Mouse (Mus musculus) hindbrain, embryonic 15.5 days (tissue): ENCODE measurements around the gene Gm17571. TPM values are rescaled to one million over a fixed set of nuclear protein-coding genes. Genes with fewer than 3 reads are reported as not detected.
A peak's percentile ranks its signal among the peaks of the same experiment; 100 is the strongest.

Experiments used
- ATAC-seq: fragments of 200-750 bp; cut with Nextera tagmentation; 2 replicates; pipeline ENCODE4 v1.8.0; 2017; ENCODE audit warnings: low read depth, moderate number of reproducible peaks, moderate TSS enrichment; ENCODE audit not compliant: low FRiP score
- H3K27ac ChIP-seq: fragments of 300-500 bp; sonication (generic); replicated peaks from 2 replicates; pipeline ENCODE4 v1.5.1; 2015; ENCODE audit warnings: mild to moderate bottlenecking, inconsistent platforms
- H3K27me3 ChIP-seq: fragments of 300-500 bp; sonication (generic); 2 replicates; pipeline ENCODE4 v1.6.1; 2015; ENCODE audit warnings: control low read depth, inconsistent platforms
- H3K36me3 ChIP-seq: fragments of 300-500 bp; sonication (generic); 2 replicates; pipeline ENCODE4 v1.6.1; 2015; ENCODE audit warnings: control low read depth, inconsistent platforms
- H3K4me1 ChIP-seq: fragments of 300-500 bp; sonication (generic); replicated peaks from 2 replicates; pipeline ENCODE4 v1.6.1; 2015; ENCODE audit warnings: control low read depth, inconsistent platforms
- H3K4me2 ChIP-seq: fragments of 300-500 bp; sonication (generic); 2 replicates; pipeline ENCODE4 v1.6.1; 2015; ENCODE audit warnings: moderate library complexity, mild to moderate bottlenecking, inconsistent platforms
- H3K4me3 ChIP-seq: fragments of 300-500 bp; sonication (generic); 2 replicates; pipeline ENCODE4 v1.5.1; 2015; ENCODE audit warnings: mild to moderate bottlenecking, inconsistent platforms
- H3K9ac ChIP-seq: fragments of 300-500 bp; sonication (generic); 2 replicates; pipeline ENCODE4 v1.6.1; 2015; ENCODE audit warnings: inconsistent platforms
- H3K9me3 ChIP-seq: fragments of 300-500 bp; sonication (generic); 2 replicates; pipeline ENCODE4 v1.6.1; 2016; ENCODE audit warnings: control low read depth, inconsistent platforms
- WGBS: fragments of 180-500 bp; shearing (Covaris S2); methylation state at CpG from one replicate; pipeline ENCODE4 v1.1.7; 2015; 5-methylcytosine and 5-hydroxymethylcytosine counted together
- polyA plus RNA-seq: library from polyadenylated mRNA; unstranded; fragments of >200 nt; fragmentation: Nextera tagmentation; extraction: Ambion mirVana; gene quantifications from 2 replicates; pipeline ENCODE4 v1.2.1, GENCODE M21; 2015

Gene Gm17571
- polyA plus RNA-seq, 1 experiment from 2014 or later = not detected

- 55% methylated on average over 7 of the region's 7 CpGs for whole genome bisulfite sequencing
- 0 out of 2 replicates have a peak overlapping the region, but pooled peaks have one; percentile 19 for H3K27ac ChIP-seq
- no peak overlapping the region for H3K4me3 ChIP-seq
- 0 out of 2 replicates have a peak, but pooled peaks cover 3% of the 10 kb centered on the region for H3K4me1 ChIP-seq
- H3K4me2 ChIP-seq = no peak overlapping the region
- H3K27me3 ChIP-seq = no peaks in the 10 kb centered on the region
- no peak overlapping the region for H3K9ac ChIP-seq
- H3K36me3 ChIP-seq = no peaks in the 10 kb centered on the region
- ATAC-seq = no peak
- no peaks in the 10 kb centered on the region for H3K9me3 ChIP-seq
Observed at GRCm38 (mm10) chr9:13470013-13470412, 23.5 kb upstream of the Gm17571 start.

GRCm38 (mm10) chr9:13468778-13469177 is 22.2 kb upstream of the Gm17571 start:
- H3K27ac ChIP-seq = no peak overlapping the region

GRCm38 (mm10) chr9:13467745-13468144 is 21.2 kb upstream of the Gm17571 start:
- Histone ChIP-seq H3K4me1 (0 out of 2 replicates have a peak, but pooled peaks cover 3% of the 10 kb centered on the region), H3K36me3 (no peaks in the 10 kb centered on the region), H3K4me2 (no peak overlapping the region), H3K27ac (no peak overlapping the region), H3K9me3 (no peaks in the 10 kb centered on the region), H3K9ac (no peak overlapping the region), H3K27me3 (no peaks in the 10 kb centered on the region), H3K4me3 (no peak overlapping the region)
- 72% methylated on average over 7 of the region's 7 CpGs for WGBS
- no peak for ATAC-seq

More at GRCm38 (mm10) chr9:13468778-13469177, 22.2 kb upstream of the Gm17571 start:
- no peaks in the 10 kb centered on the region for H3K27me3 ChIP-seq
- no peaks in the 10 kb centered on the region for H3K36me3 ChIP-seq
- no peak overlapping the region for H3K4me3 ChIP-seq
- 79% methylated on average over 6 of the region's 6 CpGs for WGBS
- H3K9ac ChIP-seq = no peak overlapping the region
- 0 out of 2 replicates have a peak, but pooled peaks cover 3% of the 10 kb centered on the region for H3K4me1 ChIP-seq
- no peak for ATAC-seq
- no peaks in the 10 kb centered on the region for H3K9me3 ChIP-seq
- H3K4me2 ChIP-seq = no peak overlapping the region

- no peak for ATAC-seq
- H3K9ac ChIP-seq = no peak overlapping the region
- WGBS = 85% methylated on average over 10 of the region's 10 CpGs
- no peak overlapping the region for H3K4me2 ChIP-seq
- no peak overlapping the region for H3K27ac ChIP-seq
- H3K4me3 ChIP-seq = no peak overlapping the region
- no peaks in the 10 kb centered on the region for H3K27me3 ChIP-seq
- H3K4me1 ChIP-seq = 0 out of 2 replicates have a peak, but pooled peaks cover 3% of the 10 kb centered on the region
- H3K9me3 ChIP-seq = no peaks in the 10 kb centered on the region
- H3K36me3 ChIP-seq = no peaks in the 10 kb centered on the region
Observed at GRCm38 (mm10) chr9:13466816-13467215, 20.3 kb upstream of the Gm17571 start.

GRCm38 (mm10) chr9:13466351-13466750 is 19.8 kb upstream of the Gm17571 start:
- H3K27me3 ChIP-seq = no peaks in the 10 kb centered on the region
- 88% methylated on average over 4 of the region's 4 CpGs for WGBS
- no peak overlapping the region for H3K27ac ChIP-seq
- no peak overlapping the region for H3K4me3 ChIP-seq
- H3K9me3 ChIP-seq = no peaks in the 10 kb centered on the region
- no peak overlapping the region for H3K4me2 ChIP-seq
- ATAC-seq = no peak
- 0 out of 2 replicates have a peak, but pooled peaks cover 3% of the 10 kb centered on the region for H3K4me1 ChIP-seq
- H3K36me3 ChIP-seq = no peaks in the 10 kb centered on the region
- H3K9ac ChIP-seq = no peak overlapping the region

- H3K9ac ChIP-seq = no peak overlapping the region
- H3K4me1 ChIP-seq = 0 out of 2 replicates have a peak, but pooled peaks cover 3% of the 10 kb centered on the region
- H3K36me3 ChIP-seq = no peaks in the 10 kb centered on the region
- H3K4me3 ChIP-seq = no peak overlapping the region
- ATAC-seq = no peak
- no peaks in the 10 kb centered on the region for H3K27me3 ChIP-seq
- WGBS = 86% methylated on average over 4 of the region's 4 CpGs
- no peaks in the 10 kb centered on the region for H3K9me3 ChIP-seq
- no peak overlapping the region for H3K4me2 ChIP-seq
- no peak overlapping the region for H3K27ac ChIP-seq
Observed at GRCm38 (mm10) chr9:13465358-13466020, 18.9 kb upstream of the Gm17571 start.

- 0 out of 2 replicates have a peak, but pooled peaks cover 3% of the 10 kb centered on the region for H3K4me1 ChIP-seq
- no peak overlapping the region for H3K9ac ChIP-seq
- no peaks in the 10 kb centered on the region for H3K36me3 ChIP-seq
- no peak overlapping the region for H3K4me3 ChIP-seq
- WGBS = 100% methylated on average over 1 of the region's 1 CpGs
- H3K4me2 ChIP-seq = no peak overlapping the region
- no peak overlapping the region for H3K27ac ChIP-seq
- H3K27me3 ChIP-seq = no peaks in the 10 kb centered on the region
- H3K9me3 ChIP-seq = no peaks in the 10 kb centered on the region
- no peak for ATAC-seq
Observed at GRCm38 (mm10) chr9:13460926-13461325, 14.4 kb upstream of the Gm17571 start.

- H3K27ac ChIP-seq = no peak overlapping the region
- WGBS = 91% methylated on average over 3 of the region's 3 CpGs
- no peak overlapping the region for H3K4me2 ChIP-seq
- H3K27me3 ChIP-seq = no peaks in the 10 kb centered on the region
- ATAC-seq = no peak
- peaks cover 3% of the 10 kb centered on the region; the same call in 1 of the 2 replicates for H3K4me1 ChIP-seq
- H3K9me3 ChIP-seq = no peaks in the 10 kb centered on the region
- H3K36me3 ChIP-seq = no peaks in the 10 kb centered on the region
- H3K9ac ChIP-seq = no peak overlapping the region
- no peak overlapping the region for H3K4me3 ChIP-seq
Observed at GRCm38 (mm10) chr9:13460012-13460411, 13.5 kb upstream of the Gm17571 start.

- 54% methylated on average over 1 of the region's 1 CpGs for WGBS
- Histone ChIP-seq H3K4me3 (no peak overlapping the region), H3K9me3 (no peaks in the 10 kb centered on the region), H3K36me3 (no peaks in the 10 kb centered on the region), H3K27ac (no peak overlapping the region), H3K27me3 (no peaks in the 10 kb centered on the region), H3K9ac (no peak overlapping the region), H3K4me2 (no peak overlapping the region), H3K4me1 (peaks cover 9% of the 10 kb centered on the region)
- no peak for ATAC-seq
Observed at GRCm38 (mm10) chr9:13459371-13459770, 12.8 kb upstream of the Gm17571 start.

GRCm38 (mm10) chr9:13457774-13458173 is 11.2 kb upstream of the Gm17571 start:
- ATAC-seq = no peak; the same call in 1 of the 2 replicates
- WGBS = 71% methylated on average over 6 of the region's 6 CpGs
- peaks cover 9% of the 10 kb centered on the region for H3K4me1 ChIP-seq
- no peak overlapping the region for H3K27ac ChIP-seq
- no peaks in the 10 kb centered on the region for H3K27me3 ChIP-seq
- no peak overlapping the region for H3K4me3 ChIP-seq
- H3K4me2 ChIP-seq = no peak overlapping the region
- H3K9me3 ChIP-seq = no peaks in the 10 kb centered on the region
- no peak overlapping the region for H3K9ac ChIP-seq
- H3K36me3 ChIP-seq = no peaks in the 10 kb centered on the region

- WGBS = 79% methylated on average over 1 of the region's 1 CpGs
- no peak overlapping the region for H3K9ac ChIP-seq
- peaks cover 9% of the 10 kb centered on the region for H3K4me1 ChIP-seq
- no peak overlapping the region for H3K4me2 ChIP-seq
- H3K27ac ChIP-seq = peak overlapping the region; percentile 50; the same call in 1 of the 2 replicates
- no peaks in the 10 kb centered on the region for H3K27me3 ChIP-seq
- H3K4me3 ChIP-seq = no peak overlapping the region
- ATAC-seq = no peak
- no peaks in the 10 kb centered on the region for H3K36me3 ChIP-seq
- no peaks in the 10 kb centered on the region for H3K9me3 ChIP-seq
Observed at GRCm38 (mm10) chr9:13455231-13455630, 8.7 kb upstream of the Gm17571 start.

- 20% methylated on average over 7 of the region's 7 CpGs for WGBS
- H3K27me3 ChIP-seq = no peaks in the 10 kb centered on the region
- no peak overlapping the region for H3K9ac ChIP-seq
- no peaks in the 10 kb centered on the region for H3K9me3 ChIP-seq
- peak; percentile 63; the same call in 1 of the 2 replicates for ATAC-seq
- H3K27ac ChIP-seq = peak overlapping the region; percentile 50
- H3K4me1 ChIP-seq = peaks cover 9% of the 10 kb centered on the region
- no peak overlapping the region for H3K4me3 ChIP-seq
- 0 out of 2 replicates have a peak overlapping the region, but pooled peaks have one; percentile 5 for H3K4me2 ChIP-seq
- no peaks in the 10 kb centered on the region for H3K36me3 ChIP-seq
Observed at GRCm38 (mm10) chr9:13454651-13455123, 8.1 kb upstream of the Gm17571 start.
